Mouse (Mus musculus) limb, embryonic 13.5 days (tissue): ENCODE results near the gene Pde4d. TPM values are rescaled to one million over a fixed set of nuclear protein-coding genes. Genes with fewer than 3 reads are reported as not detected.

ENCODE experiments used
- ATAC-seq: fragments of 200-750 bp; cut with Nextera tagmentation; 2 replicates; pipeline ENCODE4 v1.8.0; 2017; ENCODE audit warnings: low read depth, moderate number of reproducible peaks, moderate TSS enrichment; ENCODE audit not compliant: low FRiP score
- H3K27ac ChIP-seq: fragments of 300-500 bp; sonication (generic); 2 replicates; pipeline ENCODE4 v1.5.1; 2015; ENCODE audit warnings: inconsistent platforms, mild to moderate bottlenecking, moderate library complexity
- H3K27me3 ChIP-seq: fragments of 300-500 bp; sonication (generic); 2 replicates; pipeline ENCODE4 v1.6.1; 2015; ENCODE audit warnings: mild to moderate bottlenecking, inconsistent platforms
- H3K36me3 ChIP-seq: fragments of 300-500 bp; sonication (generic); 2 replicates; pipeline ENCODE4 v1.6.1; 2015; ENCODE audit warnings: inconsistent platforms, mild to moderate bottlenecking, moderate library complexity
- H3K4me1 ChIP-seq: fragments of 300-500 bp; sonication (generic); 2 replicates; pipeline ENCODE4 v1.6.1; 2015; ENCODE audit warnings: inconsistent platforms
- H3K4me2 ChIP-seq: fragments of 300-500 bp; sonication (generic); replicated peaks from 2 replicates; pipeline ENCODE4 v1.6.1; 2015; ENCODE audit warnings: inconsistent platforms, mild to moderate bottlenecking, moderate library complexity
- H3K4me3 ChIP-seq: fragments of 300-500 bp; sonication (generic); 2 replicates; pipeline ENCODE4 v1.5.1; 2015; ENCODE audit warnings: moderate library complexity, mild to moderate bottlenecking, inconsistent platforms
- H3K9ac ChIP-seq: fragments of 300-500 bp; sonication (generic); 2 replicates; pipeline ENCODE4 v1.6.1; 2015; ENCODE audit warnings: mild to moderate bottlenecking, inconsistent platforms
- H3K9me3 ChIP-seq: fragments of 300-500 bp; sonication (generic); 2 replicates; pipeline ENCODE4 v1.6.1; 2016; ENCODE audit warnings: inconsistent platforms
- WGBS: fragments of 180-500 bp; shearing (Covaris S2); methylation state at CpG from one replicate; pipeline ENCODE4 v1.1.7; 2015; 5-methylcytosine and 5-hydroxymethylcytosine counted together
- polyA plus RNA-seq: library from polyadenylated mRNA; unstranded; fragments of >200 nt; fragmentation: Nextera tagmentation; extraction: Ambion mirVana; gene quantifications from 2 replicates; pipeline ENCODE4 v1.2.1, GENCODE M21; 2015

The Pde4d gene
- polyA plus RNA-seq, 1 experiment from 2014 or later: 22.3 TPM

GRCm38 (mm10) chr13:108448348-108448931 is 1.3 kb upstream of the Pde4d start:
- Histone ChIP-seq H3K27ac (no peak overlapping the region), H3K4me1 (peaks cover 19% of the 10 kb centered on the region), H3K36me3 (no peaks in the 10 kb centered on the region), H3K9ac (no peak overlapping the region), H3K4me2 (peak overlapping the region; percentile 23; the same call in 1 of the 2 replicates), H3K4me3 (no peak overlapping the region), H3K9me3 (no peaks in the 10 kb centered on the region), H3K27me3 (no peaks in the 10 kb centered on the region)
- WGBS: 52% methylated on average over 11 of the region's 11 CpGs
- no peak for ATAC-seq

- Histone ChIP-seq H3K4me2 (no peak overlapping the region), H3K36me3 (no peaks in the 10 kb centered on the region), H3K27ac (no peak overlapping the region), H3K4me3 (no peak overlapping the region), H3K9me3 (no peaks in the 10 kb centered on the region), H3K27me3 (no peaks in the 10 kb centered on the region), H3K9ac (no peak overlapping the region), H3K4me1 (peaks cover 23% of the 10 kb centered on the region)
- no peak for ATAC-seq
- WGBS: 74% methylated on average over 2 of the region's 2 CpGs
Observed at GRCm38 (mm10) chr13:108451122-108451521, 1.4 kb downstream of the Pde4d start.

- 0 out of 2 replicates have a peak, but pooled peaks have one; percentile 28 for ATAC-seq
- no peaks in the 10 kb centered on the region for H3K9me3 ChIP-seq
- no peak overlapping the region for H3K4me2 ChIP-seq
- no peaks in the 10 kb centered on the region for H3K36me3 ChIP-seq
- H3K27me3 ChIP-seq: no peaks in the 10 kb centered on the region
- 73% methylated on average over 6 of the region's 6 CpGs for WGBS
- H3K27ac ChIP-seq: no peak overlapping the region
- H3K4me1 ChIP-seq: peaks cover 17% of the 10 kb centered on the region
- H3K4me3 ChIP-seq: no peak overlapping the region
- no peak overlapping the region for H3K9ac ChIP-seq
Observed at GRCm38 (mm10) chr13:108453064-108453919, 3.5 kb downstream of the Pde4d start.

- H3K9ac ChIP-seq: no peak overlapping the region
- H3K4me2 ChIP-seq: no peak overlapping the region
- no peaks in the 10 kb centered on the region for H3K9me3 ChIP-seq
- H3K4me3 ChIP-seq: no peak overlapping the region
- H3K36me3 ChIP-seq: no peaks in the 10 kb centered on the region
- no peak for ATAC-seq
- H3K27me3 ChIP-seq: no peaks in the 10 kb centered on the region
- no peak overlapping the region for H3K27ac ChIP-seq
- WGBS: 95% methylated on average over 5 of the region's 5 CpGs
- H3K4me1 ChIP-seq: no peaks in the 10 kb centered on the region
Observed at GRCm38 (mm10) chr13:108462518-108462917, 12.8 kb downstream of the Pde4d start.

GRCm38 (mm10) chr13:108465755-108466154 is 16.0 kb downstream of the Pde4d start:
- Histone ChIP-seq H3K27ac (no peak overlapping the region), H3K9me3 (no peaks in the 10 kb centered on the region; the same call in 1 of the 2 replicates), H3K9ac (no peak overlapping the region), H3K4me3 (no peak overlapping the region), H3K36me3 (no peaks in the 10 kb centered on the region), H3K4me2 (no peak overlapping the region), H3K4me1 (no peaks in the 10 kb centered on the region), H3K27me3 (no peaks in the 10 kb centered on the region)
- no peak for ATAC-seq

GRCm38 (mm10) chr13:108467046-108467445 is 17.3 kb downstream of the Pde4d start:
- Histone ChIP-seq H3K9ac (no peak overlapping the region), H3K27me3 (no peaks in the 10 kb centered on the region), H3K27ac (no peak overlapping the region), H3K4me3 (no peak overlapping the region), H3K4me1 (no peaks in the 10 kb centered on the region), H3K9me3 (no peaks in the 10 kb centered on the region; the same call in 1 of the 2 replicates), H3K36me3 (no peaks in the 10 kb centered on the region), H3K4me2 (no peak overlapping the region)
- WGBS: 12% methylated on average over 1 of the region's 1 CpGs
- ATAC-seq: no peak

GRCm38 (mm10) chr13:108480451-108480850 is 30.7 kb downstream of the Pde4d start:
- no peak overlapping the region for H3K9ac ChIP-seq
- no peak overlapping the region for H3K4me3 ChIP-seq
- H3K9me3 ChIP-seq: no peaks in the 10 kb centered on the region
- WGBS: 94% methylated on average over 3 of the region's 3 CpGs
- no peaks in the 10 kb centered on the region for H3K27me3 ChIP-seq
- no peaks in the 10 kb centered on the region for H3K4me1 ChIP-seq
- H3K4me2 ChIP-seq: no peak overlapping the region
- H3K36me3 ChIP-seq: no peaks in the 10 kb centered on the region
- no peak overlapping the region for H3K27ac ChIP-seq
- no peak for ATAC-seq

- 87% methylated on average over 6 of the region's 6 CpGs for WGBS
- Histone ChIP-seq H3K9me3 (no peaks in the 10 kb centered on the region), H3K36me3 (no peaks in the 10 kb centered on the region), H3K27ac (no peak overlapping the region), H3K4me2 (no peak overlapping the region), H3K4me3 (no peak overlapping the region), H3K27me3 (no peaks in the 10 kb centered on the region), H3K9ac (no peak overlapping the region), H3K4me1 (no peaks in the 10 kb centered on the region)
- ATAC-seq: no peak
Observed at GRCm38 (mm10) chr13:108485036-108485435, 35.3 kb downstream of the Pde4d start.

- H3K9me3 ChIP-seq: no peaks in the 10 kb centered on the region
- no peak overlapping the region for H3K27ac ChIP-seq
- H3K4me1 ChIP-seq: no peaks in the 10 kb centered on the region
- ATAC-seq: no peak
- H3K4me3 ChIP-seq: no peak overlapping the region
- H3K4me2 ChIP-seq: no peak overlapping the region
- H3K27me3 ChIP-seq: no peaks in the 10 kb centered on the region
- no peaks in the 10 kb centered on the region for H3K36me3 ChIP-seq
- H3K9ac ChIP-seq: no peak overlapping the region
- WGBS: 88% methylated on average over 3 of the region's 3 CpGs
Observed at GRCm38 (mm10) chr13:108487066-108487465, 37.3 kb downstream of the Pde4d start.

GRCm38 (mm10) chr13:108489825-108490224 is 40.1 kb downstream of the Pde4d start:
- Histone ChIP-seq H3K27me3 (no peaks in the 10 kb centered on the region), H3K27ac (no peak overlapping the region), H3K9ac (no peak overlapping the region), H3K9me3 (no peaks in the 10 kb centered on the region), H3K4me3 (no peak overlapping the region), H3K4me1 (no peaks in the 10 kb centered on the region), H3K4me2 (no peak overlapping the region), H3K36me3 (no peaks in the 10 kb centered on the region)
- ATAC-seq: no peak

GRCm38 (mm10) chr13:108490872-108491271 is 41.1 kb downstream of the Pde4d start:
- Histone ChIP-seq H3K4me3 (no peak overlapping the region), H3K4me2 (no peak overlapping the region)

GRCm38 (mm10) chr13:108492886-108493285 is 43.1 kb downstream of the Pde4d start:
- Histone ChIP-seq H3K9ac (no peak overlapping the region), H3K4me2 (no peak overlapping the region), H3K27ac (no peak overlapping the region), H3K27me3 (no peaks in the 10 kb centered on the region), H3K4me1 (0 out of 2 replicates have a peak, but pooled peaks cover 3% of the 10 kb centered on the region), H3K4me3 (no peak overlapping the region), H3K36me3 (no peaks in the 10 kb centered on the region), H3K9me3 (no peaks in the 10 kb centered on the region)
- no peak for ATAC-seq

More at GRCm38 (mm10) chr13:108490872-108491271, 41.1 kb downstream of the Pde4d start:
- Histone ChIP-seq H3K27me3 (no peaks in the 10 kb centered on the region), H3K36me3 (no peaks in the 10 kb centered on the region), H3K27ac (0 out of 2 replicates have a peak overlapping the region, but pooled peaks have one; percentile 11), H3K9me3 (no peaks in the 10 kb centered on the region), H3K9ac (no peak overlapping the region), H3K4me1 (no peaks in the 10 kb centered on the region)
- ATAC-seq: no peak
- WGBS: 76% methylated on average over 2 of the region's 2 CpGs
